Mouse (Mus musculus): ENCODE data around the gene Pald1. TPM values are rescaled to one million over a fixed set of nuclear protein-coding genes. Genes with fewer than 3 reads are reported as not detected.
A peak's percentile ranks its signal among the peaks of the same experiment; 100 is the strongest.

The Pald1 gene
- polyA plus RNA-seq, 1 experiment from 2014 or later, result 22.8 TPM

DNA sequence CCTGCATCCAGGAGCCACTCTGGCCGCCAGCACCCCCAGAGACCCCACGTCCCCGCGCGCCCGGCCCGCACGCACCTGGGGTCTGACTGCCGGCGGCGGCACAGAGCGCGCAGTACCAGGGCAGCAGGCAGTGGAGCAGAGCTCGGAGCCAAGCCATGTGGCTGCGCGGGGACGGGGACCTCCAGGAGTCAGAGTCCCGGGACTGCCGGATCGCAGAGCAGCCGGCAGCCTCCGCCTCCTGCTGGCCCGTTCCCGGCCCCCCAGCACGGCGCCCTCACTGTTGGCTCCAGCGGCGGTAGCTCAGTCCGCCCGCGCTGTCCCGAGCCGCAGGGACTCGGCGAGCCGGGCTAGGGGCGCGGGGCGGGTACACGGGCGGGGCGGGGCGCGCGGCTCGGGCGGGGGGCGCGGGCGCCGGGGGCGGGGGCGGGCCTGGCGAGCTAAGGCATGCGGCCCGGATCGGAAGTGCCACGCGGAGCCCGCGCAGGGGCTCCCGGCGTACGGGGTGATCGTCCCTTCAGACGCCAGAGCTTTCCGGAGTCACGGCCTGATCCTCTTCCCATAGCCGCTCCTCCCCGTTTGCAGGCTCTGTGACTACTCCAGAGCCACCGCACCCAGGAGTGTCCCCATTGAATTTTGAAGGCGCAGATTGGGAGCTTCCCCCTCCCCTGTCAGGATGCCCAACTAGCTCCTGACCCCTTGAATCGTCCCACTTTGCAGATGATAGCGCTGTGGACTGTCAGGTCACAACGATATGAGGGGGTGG lies 110.1 kb downstream of the Pald1 start, which contains the start of gene Adamts14:
TSS of gene Adamts14 (minus strand) at position 358 of the 763 bp plus-strand sequence.
- peak within 1 kb of the TSS; percentile 84 for H3K27ac ChIP-seq
- WGBS, result under 1% methylated on average over 50 of the region's 75 CpGs
- peak within 1 kb of the TSS; percentile 68 for H3K9ac ChIP-seq
- H3K36me3 ChIP-seq, result no peaks in the 10 kb centered on the region
- no peaks in the 10 kb centered on the region for H3K9me3 ChIP-seq
- no peaks in the 10 kb centered on the region for H3K27me3 ChIP-seq
- H3K4me1 ChIP-seq, result peaks cover 44% of the 10 kb centered on the region
- peak; percentile 62; the same call in 1 of the 2 replicates for ATAC-seq (ENCODE audit: insufficient number of reproducible peaks, low FRiP score, low TSS enrichment, low read depth)
- peak within 1 kb of the TSS; percentile 63 for H3K4me3 ChIP-seq
- peak within 1 kb of the TSS; percentile 93 for H3K4me2 ChIP-seq

DNA sequence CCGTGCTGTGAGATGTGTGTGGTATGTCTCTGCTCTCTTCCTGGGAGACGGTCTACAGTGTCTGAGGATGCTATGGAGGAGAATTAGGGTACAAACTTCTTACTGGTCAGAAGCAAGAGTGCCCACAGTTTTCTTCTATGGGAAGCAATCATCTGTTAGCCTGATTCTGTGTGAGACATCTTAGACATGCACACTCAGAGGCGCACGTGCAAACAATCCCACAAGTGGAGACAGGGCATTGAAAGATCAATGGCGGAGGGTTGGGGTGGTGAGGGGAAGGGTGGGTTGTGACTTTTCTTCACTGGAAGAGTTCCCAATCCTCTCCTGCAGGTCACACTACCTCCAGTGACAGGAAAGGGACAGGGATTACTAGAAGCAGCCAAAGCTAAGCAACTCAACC lies 110.7 kb downstream of the Pald1 start:
- Histone ChIP-seq H3K27me3 (no peaks in the 10 kb centered on the region), H3K4me3 (peak overlapping the region; percentile 63), H3K4me2 (peak overlapping the region; percentile 93), H3K9me3 (no peaks in the 10 kb centered on the region), H3K9ac (peak overlapping the region; percentile 68), H3K36me3 (no peaks in the 10 kb centered on the region), H3K27ac (peak overlapping the region; percentile 84), H3K4me1 (peaks cover 40% of the 10 kb centered on the region)
- 34% methylated on average over 5 of the region's 5 CpGs for whole genome bisulfite sequencing
- no peak for ATAC-seq (ENCODE audit: insufficient number of reproducible peaks, low FRiP score, low TSS enrichment, low read depth)

DNA sequence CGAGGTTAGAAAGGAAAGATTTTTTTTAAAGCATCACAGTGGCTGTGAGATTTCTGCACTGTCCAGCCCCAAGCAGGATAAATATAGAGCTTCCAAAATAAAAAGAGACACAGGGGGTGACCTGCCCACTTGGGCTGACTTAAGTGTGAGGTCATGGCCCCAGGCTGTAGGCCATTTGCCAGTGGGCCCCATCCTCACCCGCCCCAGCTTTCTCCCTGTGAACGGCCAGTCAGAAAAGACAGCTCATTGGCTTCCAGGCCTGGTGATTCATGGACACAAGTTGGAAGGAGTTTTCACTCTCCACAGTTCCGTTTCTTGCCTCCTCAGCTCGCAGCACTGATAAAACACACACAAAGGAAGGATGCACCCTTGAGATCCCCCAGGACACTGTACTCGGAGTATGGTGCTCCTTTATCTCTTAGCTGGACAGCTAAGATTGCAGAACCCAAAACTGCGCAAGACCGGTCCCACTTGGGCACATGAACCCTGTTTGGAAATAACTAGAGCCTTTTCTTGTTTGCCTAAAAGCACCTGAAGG lies 111.2 kb downstream of the Pald1 start:
- H3K36me3 ChIP-seq, result no peaks in the 10 kb centered on the region
- H3K4me1 ChIP-seq, result peaks cover 40% of the 10 kb centered on the region
- H3K9me3 ChIP-seq, result no peaks in the 10 kb centered on the region
- H3K4me2 ChIP-seq, result peak overlapping the region; percentile 93
- H3K9ac ChIP-seq, result no peak overlapping the region
- WGBS, result 53% methylated on average over 8 of the region's 8 CpGs
- H3K27me3 ChIP-seq, result no peaks in the 10 kb centered on the region
- no peak for ATAC-seq (ENCODE audit: insufficient number of reproducible peaks, low FRiP score, low TSS enrichment, low read depth)
- H3K27ac ChIP-seq, result peak overlapping the region; percentile 54; the same call in 1 of the 2 replicates
- peak overlapping the region; percentile 63 for H3K4me3 ChIP-seq

Other genes with a start within 250 kb of the Pald1 start
- 67.8 and 68.3 TPM in 2 replicates for gene Sgpl1, start 235.8 kb downstream of the Pald1 start, polyA plus RNA-seq (2015; fragmentation: Nextera tagmentation; extraction: Ambion mirVana)
- gene Tbata, start 211.6 kb downstream of the Pald1 start, polyA plus RNA-seq (2015; fragmentation: Nextera tagmentation; extraction: Ambion mirVana), result 0.19 and 0.42 TPM in 2 replicates
- 4.9 and 6.9 TPM in 2 replicates for gene Adamts14, start 110.1 kb downstream of the Pald1 start, polyA plus RNA-seq (2015; fragmentation: Nextera tagmentation; extraction: Ambion mirVana)
- 0.09 TPM in 1 of 2 replicates, not detected in the other for gene Prf1, start 85.7 kb downstream of the Pald1 start, polyA plus RNA-seq (2015; fragmentation: Nextera tagmentation; extraction: Ambion mirVana)
- 0.13 and 0.24 TPM in 2 replicates for gene Nodal, start 34.4 kb upstream of the Pald1 start, polyA plus RNA-seq (2015; fragmentation: Nextera tagmentation; extraction: Ambion mirVana)
- gene Eif4ebp2, start 69.1 kb upstream of the Pald1 start, polyA plus RNA-seq (2015; fragmentation: Nextera tagmentation; extraction: Ambion mirVana), result 64.5 and 68.5 TPM in 2 replicates
- gene Lrrc20, start 92.3 kb upstream of the Pald1 start, polyA plus RNA-seq (2015; fragmentation: Nextera tagmentation; extraction: Ambion mirVana), result 8.5 and 10.2 TPM in 2 replicates
- 0.12 TPM in 2 replicates for gene Npffr1, start 212.0 kb upstream of the Pald1 start, polyA plus RNA-seq (2015; fragmentation: Nextera tagmentation; extraction: Ambion mirVana)